In the genomic region with DNA sequence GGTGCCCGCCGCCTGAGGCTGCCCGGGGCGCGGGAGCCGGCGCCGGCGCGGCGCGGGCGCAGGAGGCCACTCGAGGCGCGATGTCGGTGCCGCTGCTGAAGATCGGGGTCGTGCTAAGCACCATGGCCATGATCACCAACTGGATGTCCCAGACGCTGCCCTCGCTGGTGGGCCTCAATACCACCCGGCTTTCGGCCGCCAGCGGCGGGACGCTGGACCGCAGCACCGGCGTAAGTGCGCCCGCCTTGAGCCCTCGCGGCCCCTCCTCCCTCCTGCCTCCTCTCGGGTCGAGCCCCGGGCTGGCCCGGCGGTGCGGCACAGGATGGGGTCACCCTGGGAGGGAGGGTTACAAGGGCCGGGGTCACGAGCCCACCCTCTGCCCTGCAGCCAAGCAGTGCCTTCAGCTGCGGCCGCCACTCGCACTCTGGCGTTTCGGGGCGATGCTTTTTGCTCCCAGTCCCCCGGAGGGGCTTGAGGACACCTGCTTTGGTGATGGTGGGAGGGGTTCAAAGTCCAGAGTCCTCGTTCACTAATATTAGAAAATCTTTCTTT, we compare ENCODE assay signal across 2 mouse cellular contexts.
TF ChIP-seq lines count a peak whose summit lies in the region.

No protein-coding gene starts in this region.

TF ChIP-seq in CH12.LX, 34 proteins besides CTCF, POLR2A, EP300 and RAD21 (continued from another document):
- no peak for TF ChIP-seq BHLHE40 (IDR thresholded peaks at IDR 0.05; ENCODE audit: low read depth, low read length)
- no peak for TF ChIP-seq ZC3H11A (IDR thresholded peaks at IDR 0.05; ENCODE audit: low read depth, low read length)
- TF ChIP-seq HCFC1 (IDR thresholded peaks at IDR 0.05; ENCODE audit: low read depth, low read length), result no peak
- no peak for TF ChIP-seq RCOR1 (conservative IDR thresholded peaks at IDR 0.05; ENCODE audit: low read depth, low read length)
- no peak for TF ChIP-seq MAX (IDR thresholded peaks at IDR 0.05; ENCODE audit: low read length)
- no peak for TF ChIP-seq POLR2AphosphoS2 (IDR thresholded peaks at IDR 0.05; ENCODE audit: low read depth, low read length)
- TF ChIP-seq MEF2A (IDR thresholded peaks at IDR 0.05; ENCODE audit: borderline replicate concordance, low read depth, low read length), result no peak
- TF ChIP-seq MAZ (IDR thresholded peaks at IDR 0.05; ENCODE audit: low read depth, low read length), result no peak
- no peak for TF ChIP-seq MYC (IDR thresholded peaks at IDR 0.05; ENCODE audit: low read depth, low read length)

TF ChIP-seq in ES-E14, 5 proteins besides CTCF, POLR2A, EP300 and RAD21:
- no peak for TF ChIP-seq ZNF384 (IDR thresholded peaks at IDR 0.05; ENCODE audit: low read depth, low read length)
- no peak for TF ChIP-seq HCFC1 (IDR thresholded peaks at IDR 0.05; ENCODE audit: borderline replicate concordance, insufficient read depth, low read length)
- no peak for TF ChIP-seq CHD2 (IDR thresholded peaks at IDR 0.05; ENCODE audit: low read depth, low read length)
- TF ChIP-seq MAFK (IDR thresholded peaks at IDR 0.05; ENCODE audit: insufficient read depth, low read depth, low read length), result no peak
- TF ChIP-seq ZC3H11A (IDR thresholded peaks at IDR 0.05; ENCODE audit: borderline replicate concordance, low read depth, low read length), result no peak
TF ChIP-seq in ES-E14: peak in this region for 0.
